14 mouse cellular contexts compared by ENCODE assay signal in genomic region chr17:9755576-9755975, GRCm38 (mm10).
A peak's percentile ranks its signal among the peaks of the same experiment; 100 is the strongest.
DNase-seq lines count a peak whose midpoint lies in the region; ATAC-seq and TF ChIP-seq lines count a peak whose summit lies in the region.
"Had no signal": no experiment of that assay in that cellular context is flagged by ENCODE, and none has a peak within 500 bp of the region (broad histone marks: within the 10 kb centered on the region; RNA-seq: fewer than 3 reads in every experiment).

No protein-coding gene starts in this region.

- H3K27ac ChIP-seq in layer of hippocampus, adult 2 months = peak overlapping the region; percentile 49; the same call in 1 of the 2 replicates
- H3K27ac ChIP-seq in lung, embryonic 16.5 days (ENCODE audit: low read length) = no peak overlapping the region
- H3K27ac ChIP-seq: embryonic facial prominence, embryonic 13.5 days; embryonic facial prominence, embryonic 15.5 days; forebrain, embryonic 10.5 days; forebrain, embryonic 12.5 days had no signal

- H3K4me1 ChIP-seq in lung, embryonic 16.5 days (replicated peaks; ENCODE audit: control insufficient read depth, insufficient read depth, low read length) = 0 out of 2 replicates have a peak, but pooled peaks cover under 1% of the 10 kb centered on the region
- H3K4me1 ChIP-seq: embryonic facial prominence, embryonic 13.5 days had no signal

- DNase-seq in heart, adult 11 months = peak; percentile 87
- no peak for DNase-seq in heart, postnatal 36 days
- no peak for DNase-seq in layer of hippocampus, adult 2 months (ENCODE audit: low spot score in 2 of 2)
- no peak for DNase-seq in layer of hippocampus, postnatal 25 days (ENCODE audit: extremely low spot score in 1 of 2, low spot score in 1 of 2)
- DNase-seq in lung, postnatal 14 days = no peak
- no peak for DNase-seq in kidney, postnatal 36 days

- intact Hi-C loops in heart, postnatal 36 days (cut with DNase I) = loop anchor here (5.0 to 10.0 kb wide), 2 partner anchors 207 to 1309 kb away; no protein-coding TSS in a partner anchor

- 70% methylated on average over 4 of the region's 4 CpGs for WGBS in lung, embryonic 16.5 days

- no peak overlapping the region for H3ac ChIP-seq in myocyte (ENCODE audit: control insufficient read depth, insufficient read length)

- no peak overlapping the region for H3K4me2 ChIP-seq in lung, embryonic 16.5 days (ENCODE audit: low read depth, low read length)
- H3K4me2 ChIP-seq in myocyte (ENCODE audit: low read depth) = peak overlapping the region; percentile 81
- H3K4me2 ChIP-seq: embryonic facial prominence, embryonic 13.5 days; embryonic facial prominence, embryonic 15.5 days; forebrain, embryonic 12.5 days had no signal

- no peaks in the 10 kb centered on the region for H3K27me3 ChIP-seq in lung, embryonic 16.5 days (ENCODE audit: control insufficient read depth, insufficient read depth, low read depth, low read length)
- H3K27me3 ChIP-seq in myocyte (ENCODE audit: control insufficient read depth, insufficient read depth, insufficient read length) = no peaks in the 10 kb centered on the region
- H3K27me3 ChIP-seq: embryonic facial prominence, embryonic 13.5 days; embryonic facial prominence, embryonic 15.5 days; forebrain, embryonic 12.5 days had no signal

- H3K79me2 ChIP-seq in myocyte (ENCODE audit: control insufficient read depth, insufficient read depth) = no peaks in the 10 kb centered on the region

- H3K9ac ChIP-seq in lung, embryonic 16.5 days (ENCODE audit: low read length) = no peak overlapping the region
- H3K9ac ChIP-seq: embryonic facial prominence, embryonic 13.5 days; embryonic facial prominence, embryonic 15.5 days; forebrain, embryonic 12.5 days had no signal

- no peak overlapping the region for H3K4me3 ChIP-seq in layer of hippocampus, adult 2 months
- no peak overlapping the region for H3K4me3 ChIP-seq in lung, embryonic 16.5 days (ENCODE audit: low read length)
- no peak overlapping the region for H3K4me3 ChIP-seq in myocyte
- H3K4me3 ChIP-seq: embryonic facial prominence, embryonic 13.5 days; embryonic facial prominence, embryonic 15.5 days; erythroblast, embryonic 14.5 days; forebrain, embryonic 10.5 days; forebrain, embryonic 12.5 days had no signal

- no peaks in the 10 kb centered on the region for H3K9me3 ChIP-seq in lung, embryonic 16.5 days (ENCODE audit: control insufficient read depth, low read length)
- H3K9me3 ChIP-seq: embryonic facial prominence, embryonic 13.5 days; embryonic facial prominence, embryonic 15.5 days; forebrain, embryonic 10.5 days; forebrain, embryonic 12.5 days had no signal

- no peak for TF ChIP-seq POLR2A in myocyte (IDR thresholded peaks at IDR 0.05; ENCODE audit: insufficient read length, low read depth)

- no peaks in the 10 kb centered on the region for H3K36me3 ChIP-seq in lung, embryonic 16.5 days (ENCODE audit: control insufficient read depth, insufficient read depth, low read length)
- no peaks in the 10 kb centered on the region for H3K36me3 ChIP-seq in myocyte (ENCODE audit: control insufficient read depth, insufficient read depth)
- H3K36me3 ChIP-seq: embryonic facial prominence, embryonic 13.5 days; embryonic facial prominence, embryonic 15.5 days; forebrain, embryonic 10.5 days; forebrain, embryonic 12.5 days had no signal

- no peak for TF ChIP-seq CTCF in layer of hippocampus, adult 2 months (conservative IDR thresholded peaks at IDR 0.05)

- ATAC-seq in lung, embryonic 16.5 days (ENCODE audit: low read depth) = 0 out of 2 replicates have a peak, but pooled peaks have one; percentile 20
- ATAC-seq: forebrain, embryonic 14.5 days had no signal

TF ChIP-seq in myocyte, 11 proteins besides CTCF, POLR2A, EP300 and RAD21:
- TF ChIP-seq TCF12 (IDR thresholded peaks at IDR 0.05; ENCODE audit: insufficient read depth, poor library complexity, severe bottlenecking) = no peak
- TF ChIP-seq MYOG (IDR thresholded peaks at IDR 0.05; ENCODE audit: control insufficient read depth in 1 of 3, insufficient read depth in 1 of 3, insufficient read length in 2 of 3, low read depth in 2 of 3) = no peak
- TF ChIP-seq TCF3 (IDR thresholded peaks at IDR 0.05; ENCODE audit: insufficient read length, low read depth) = no peak
- no peak for TF ChIP-seq POLR2AphosphoS2 (IDR thresholded peaks at IDR 0.05; ENCODE audit: insufficient read length, low read depth)
